Mouse (Mus musculus) erythroblast, adult 5-6 weeks (primary cell): Measurements from ENCODE around the gene Cacnb2. TPM values are rescaled to one million over a fixed set of nuclear protein-coding genes. Genes with fewer than 3 reads are reported as not detected.

Experiments
- ATAC-seq: replicated peaks from 2 replicates; pipeline ENCODE4 v1.8.0; 2016; ENCODE audit warnings: moderate number of reproducible peaks, mild to moderate bottlenecking, moderate TSS enrichment, inconsistent platforms; ENCODE audit not compliant: poor library complexity, low FRiP score, severe bottlenecking
- total RNA-seq, 2 experiments: library from RNA; stranded (forward) in 1 of 2; stranded (reverse) in 1 of 2; fragments of 150-400 nt in 1 of 2; fragments of 200-764, 138-1000 nt in 1 of 2; gene quantifications; 2 replicates each; pipeline versions ENCODE4 v1.2.3 to v1.2.4; 2015 to 2017; ENCODE audit warnings: low replicate concordance in 2 of 2

Cacnb2 gene
- total RNA-seq, 2 experiments from 2014 or later, result not detected

GRCm38 (mm10) chr2:14850831-14851230 lies 247.9 kb downstream of the Cacnb2 start:
- no peak for ATAC-seq

DNA sequence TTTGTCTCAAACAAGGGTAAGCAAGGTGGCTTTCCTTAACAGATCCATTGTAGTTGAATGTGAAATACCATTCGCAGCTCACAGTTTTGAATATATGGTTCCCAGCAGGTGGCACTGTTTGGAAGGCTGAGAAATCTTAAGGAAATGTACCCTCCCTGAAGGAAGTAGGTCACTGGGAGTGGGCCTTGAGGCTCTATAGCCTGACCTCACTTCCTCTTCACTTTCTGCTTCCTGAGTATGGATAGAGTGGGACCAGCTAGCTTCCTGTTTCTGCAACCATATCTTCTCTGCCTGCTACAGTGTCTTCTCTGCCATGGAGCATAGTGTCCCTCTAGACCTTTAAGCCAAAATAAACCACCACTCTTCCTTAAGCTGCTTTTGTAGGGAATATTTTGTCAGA lies 248.5 kb downstream of the Cacnb2 start:
- no peak for ATAC-seq

DNA sequence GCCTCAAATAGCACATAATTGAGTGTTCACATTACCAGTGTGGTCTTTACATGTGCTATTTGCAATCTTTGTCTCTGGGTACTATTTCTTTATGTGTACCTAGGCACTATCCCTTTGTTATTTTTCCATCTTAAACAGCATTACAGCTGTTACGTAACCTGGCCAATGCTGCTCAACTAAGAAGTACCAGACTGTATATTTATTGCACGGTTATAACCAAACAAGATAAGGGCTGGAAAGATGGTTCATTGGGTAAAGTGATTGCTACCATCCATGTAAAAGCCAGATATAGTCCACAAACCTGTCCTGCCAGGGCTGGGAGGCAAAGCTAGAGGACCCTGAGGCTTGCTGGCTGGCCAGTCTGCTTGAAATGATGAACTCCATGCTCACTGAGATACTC lies 251.2 kb downstream of the Cacnb2 start:
- ATAC-seq, result no peak

DNA sequence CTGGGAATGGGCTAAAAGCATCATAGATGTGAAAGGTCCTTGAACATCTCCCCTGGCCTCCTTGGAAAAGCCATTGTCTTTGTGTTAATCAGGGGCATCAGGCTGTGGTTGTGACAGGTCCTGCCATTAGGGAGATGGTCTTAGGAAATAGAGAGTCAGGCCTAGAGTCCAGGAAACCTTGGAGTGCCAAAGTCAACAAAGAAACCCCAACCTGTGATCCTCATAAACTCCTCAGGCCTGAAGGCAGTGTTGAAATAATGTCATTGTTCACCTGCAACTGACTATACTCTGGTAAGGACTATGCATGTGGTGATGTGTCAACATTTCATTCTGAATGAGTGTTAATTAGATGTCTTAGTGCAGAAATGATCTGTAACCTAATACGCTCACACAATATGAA lies 255.4 kb downstream of the Cacnb2 start:
- no peak for ATAC-seq

GRCm38 (mm10) chr2:14860350-14860749 lies 257.5 kb downstream of the Cacnb2 start:
- ATAC-seq, result no peak

DNA sequence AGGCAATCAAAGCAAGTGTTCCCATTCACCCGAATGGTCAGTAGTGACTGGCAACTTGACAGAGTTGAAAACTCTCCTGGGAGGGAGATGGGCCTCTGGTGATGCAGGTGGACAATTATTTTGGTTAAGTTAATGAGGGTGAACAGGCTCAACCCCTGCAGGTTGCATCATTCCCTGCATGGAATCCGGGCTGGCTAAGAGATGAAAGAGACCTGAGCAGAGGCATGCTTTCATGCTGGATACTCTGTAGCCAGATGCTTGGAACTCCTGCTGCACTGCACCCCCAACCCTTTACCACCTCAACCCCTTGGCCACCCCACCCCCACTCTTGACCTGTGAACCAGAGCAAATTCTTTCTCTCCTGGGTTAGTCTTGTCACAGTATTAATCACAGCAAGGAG lies 258.7 kb downstream of the Cacnb2 start:
- no peak for ATAC-seq

- ATAC-seq, result no peak
Observed at GRCm38 (mm10) chr2:14862981-14863380, 260.1 kb downstream of the Cacnb2 start.

- no peak for ATAC-seq
Observed at GRCm38 (mm10) chr2:14873116-14873515, 270.2 kb downstream of the Cacnb2 start.

GRCm38 (mm10) chr2:14873701-14874181 lies 270.9 kb downstream of the Cacnb2 start:
- no peak for ATAC-seq

DNA sequence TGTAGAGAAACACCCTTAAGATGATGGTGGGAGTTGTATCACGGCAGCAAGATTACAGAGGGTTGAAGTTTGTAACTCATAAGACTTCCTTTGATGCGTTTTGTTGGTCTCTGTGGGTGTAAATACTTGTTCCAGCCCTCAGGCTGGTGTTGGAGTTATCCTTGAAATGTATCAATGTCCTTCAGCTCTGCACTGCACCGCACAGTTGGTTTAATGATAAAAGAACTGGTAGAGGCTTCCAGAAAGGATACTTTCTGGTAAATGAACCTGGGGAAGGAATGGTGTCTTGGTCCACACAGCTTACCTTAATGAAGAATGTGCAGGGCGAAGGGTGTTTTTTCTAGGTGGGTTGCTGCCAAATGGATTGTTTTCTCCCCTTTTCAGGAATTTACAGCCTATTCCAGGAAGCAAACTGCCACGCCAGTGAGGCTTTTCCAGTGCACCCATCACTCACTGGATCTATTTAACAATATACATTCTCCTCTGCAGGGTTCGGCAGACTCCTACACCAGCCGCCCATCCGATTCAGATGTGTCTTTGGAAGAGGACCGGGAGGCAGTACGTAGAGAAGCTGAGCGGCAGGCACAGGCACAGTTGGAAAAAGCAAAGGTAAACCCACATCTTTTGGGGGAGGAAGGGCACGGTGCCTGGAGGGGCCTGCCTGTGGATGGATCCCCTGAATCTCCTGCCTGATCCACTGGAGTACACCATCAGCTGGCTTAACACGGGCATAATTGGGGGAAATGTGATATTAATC lies 271.6 kb downstream of the Cacnb2 start:
- no peak for ATAC-seq

GRCm38 (mm10) chr2:14875121-14875520 lies 272.2 kb downstream of the Cacnb2 start:
- ATAC-seq, result no peak

- no peak for ATAC-seq
Observed at GRCm38 (mm10) chr2:14875616-14876015, 272.7 kb downstream of the Cacnb2 start.

GRCm38 (mm10) chr2:14878953-14879352 lies 276.1 kb downstream of the Cacnb2 start:
- no peak for ATAC-seq

GRCm38 (mm10) chr2:14883460-14883859 lies 280.6 kb downstream of the Cacnb2 start:
- ATAC-seq, result no peak

- no peak for ATAC-seq
Observed at GRCm38 (mm10) chr2:14888406-14889195, 285.7 kb downstream of the Cacnb2 start.

GRCm38 (mm10) chr2:14903837-14904236 lies 300.9 kb downstream of the Cacnb2 start:
- ATAC-seq, result no peak

DNA sequence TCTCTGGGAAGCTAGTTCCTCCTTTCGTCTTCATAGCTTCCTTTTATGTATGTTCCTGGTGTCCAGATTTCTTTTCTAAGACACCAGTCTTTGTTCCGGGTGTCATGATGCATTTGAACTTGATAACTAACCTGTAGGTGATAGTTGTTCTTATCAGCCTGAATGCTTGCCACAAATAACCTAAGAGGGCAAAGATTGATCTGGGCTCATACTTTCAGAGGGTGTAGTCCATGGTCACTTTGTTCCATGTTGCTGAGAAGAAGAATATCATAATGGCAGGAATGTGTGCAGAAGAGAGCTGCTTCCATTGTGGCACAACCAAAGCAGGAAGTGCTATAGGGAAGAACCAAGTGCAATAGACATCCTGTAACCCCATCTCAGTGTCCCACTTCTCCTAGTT lies 302.0 kb downstream of the Cacnb2 start:
- ATAC-seq, result no peak

DNA sequence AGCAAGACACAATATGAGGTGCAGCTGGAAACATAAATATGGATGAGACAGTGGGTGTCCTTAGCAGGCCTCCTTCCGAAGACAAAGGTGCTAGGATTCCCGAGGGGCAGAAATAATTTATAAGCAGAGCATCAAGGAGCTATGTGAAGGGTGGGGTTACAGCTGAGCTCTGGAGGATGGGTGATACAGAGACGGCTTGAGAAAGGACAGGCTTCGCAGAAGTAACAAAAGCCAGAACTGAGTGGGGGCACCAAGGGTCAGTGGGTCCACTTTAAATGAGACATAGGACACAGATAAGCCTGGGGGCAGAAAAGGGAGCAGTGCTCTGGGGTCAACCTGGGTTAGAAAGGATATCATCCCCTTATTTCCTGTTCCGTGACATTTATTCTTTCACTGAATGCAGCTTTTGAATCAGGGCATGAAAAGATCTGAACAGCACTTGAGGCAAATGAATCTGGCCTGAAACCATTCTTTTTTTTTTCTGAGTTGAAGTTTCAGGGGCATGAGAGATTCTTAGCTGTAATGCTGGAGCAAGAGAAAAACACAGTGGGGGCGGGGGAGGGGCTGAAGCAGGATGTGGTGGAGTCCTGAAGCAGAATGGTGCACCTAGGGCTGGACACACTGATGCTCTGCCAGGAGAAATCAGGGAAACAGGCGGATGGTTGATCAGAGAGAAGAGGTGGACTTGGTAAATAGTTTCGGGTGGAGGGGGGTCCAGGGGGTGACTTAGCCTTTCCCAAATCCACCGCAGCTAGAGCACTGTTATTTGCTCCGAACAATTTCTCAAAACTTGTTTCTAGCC lies 304.4 kb downstream of the Cacnb2 start:
- ATAC-seq, result no peak

DNA sequence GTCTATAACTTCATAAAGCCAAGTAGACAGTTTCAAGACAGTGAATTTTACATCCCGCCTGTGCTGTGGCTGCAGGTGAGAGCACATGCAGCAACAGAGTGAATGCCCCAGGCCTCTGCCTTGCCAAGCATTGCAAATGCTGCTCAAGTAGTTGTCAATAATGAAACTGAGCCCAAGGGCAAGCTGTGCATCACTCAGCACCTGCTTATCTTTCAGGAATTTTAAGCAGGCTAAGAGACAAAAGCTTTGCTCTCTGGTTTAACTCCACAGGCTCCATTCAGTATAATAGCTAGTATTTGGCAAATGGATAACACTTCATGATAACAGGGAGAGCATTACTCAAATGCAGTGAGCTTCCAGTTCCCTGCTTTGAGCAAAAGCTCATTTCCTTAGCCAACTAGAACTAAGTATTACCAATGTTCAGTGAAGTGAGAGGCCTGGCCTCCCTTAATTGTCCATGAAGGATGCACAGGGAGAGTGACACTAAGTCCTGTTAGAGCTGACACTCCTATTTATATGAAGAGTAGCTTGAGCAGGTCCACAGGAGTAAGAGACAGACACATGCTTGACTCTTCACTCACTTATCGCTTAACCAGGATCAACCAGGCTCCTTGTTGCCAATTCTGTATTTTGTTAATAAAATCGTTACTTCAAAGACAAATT lies 314.8 kb downstream of the Cacnb2 start:
- ATAC-seq, result no peak

DNA sequence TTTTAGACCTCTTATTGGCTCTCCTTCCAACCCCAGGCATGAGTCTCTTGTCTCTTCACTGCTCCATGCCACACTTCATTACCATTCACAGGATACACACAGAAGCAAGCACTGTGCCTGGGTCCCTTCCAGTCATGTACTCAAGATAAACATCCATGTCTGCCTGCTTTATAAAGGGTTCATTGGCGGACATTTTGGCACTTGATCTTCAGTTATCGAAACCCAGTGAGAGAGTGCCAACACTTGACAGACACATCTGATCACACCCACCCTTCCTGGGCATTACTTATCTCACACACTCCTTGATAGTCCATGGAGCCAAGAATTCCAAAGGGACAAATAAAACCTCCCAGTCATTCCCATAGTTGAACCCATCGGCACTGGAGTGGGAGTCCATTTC lies 327.0 kb downstream of the Cacnb2 start:
- ATAC-seq, result no peak
